Mouse (Mus musculus): ENCODE data around the gene Uhrf1. TPM values are rescaled to one million over a fixed set of nuclear protein-coding genes. Genes with fewer than 3 reads are reported as not detected.

Uhrf1 gene
- total and polyA plus RNA-seq, 3 experiments: 161 to 220 (median 184) TPM

DNA sequence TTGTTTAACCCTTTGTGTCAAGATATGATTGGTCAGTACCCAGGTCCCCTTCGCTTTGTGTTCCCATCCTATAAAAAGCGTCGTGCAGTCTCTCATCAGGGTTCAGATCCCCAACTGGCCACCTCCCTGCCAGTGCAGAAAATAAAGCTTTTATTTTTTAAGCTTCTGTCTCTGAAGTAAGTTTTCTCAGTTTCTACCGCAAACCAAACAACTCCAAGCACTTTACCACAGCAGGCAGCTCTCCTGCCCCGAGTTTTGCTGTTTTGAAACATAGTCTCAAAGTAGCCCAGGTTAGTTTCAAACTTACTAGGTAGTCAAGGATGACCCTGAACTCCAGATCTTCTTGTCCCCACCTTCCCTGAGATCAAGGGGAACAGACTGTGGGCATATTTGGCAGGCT is 24.8 kb upstream of the Uhrf1 start (continued):
- TF ChIP-seq RAD21 (IDR thresholded peaks at IDR 0.05; ENCODE audit: low read depth, low read length) (no peak), JUND (conservative IDR thresholded peaks at IDR 0.05; ENCODE audit: low read depth, low read length) (0 out of 2 replicates have a peak, but pooled peaks have one; percentile 31), POLR2A (IDR thresholded peaks at IDR 0.05; ENCODE audit: low read depth, low read length) (no peak)

DNA sequence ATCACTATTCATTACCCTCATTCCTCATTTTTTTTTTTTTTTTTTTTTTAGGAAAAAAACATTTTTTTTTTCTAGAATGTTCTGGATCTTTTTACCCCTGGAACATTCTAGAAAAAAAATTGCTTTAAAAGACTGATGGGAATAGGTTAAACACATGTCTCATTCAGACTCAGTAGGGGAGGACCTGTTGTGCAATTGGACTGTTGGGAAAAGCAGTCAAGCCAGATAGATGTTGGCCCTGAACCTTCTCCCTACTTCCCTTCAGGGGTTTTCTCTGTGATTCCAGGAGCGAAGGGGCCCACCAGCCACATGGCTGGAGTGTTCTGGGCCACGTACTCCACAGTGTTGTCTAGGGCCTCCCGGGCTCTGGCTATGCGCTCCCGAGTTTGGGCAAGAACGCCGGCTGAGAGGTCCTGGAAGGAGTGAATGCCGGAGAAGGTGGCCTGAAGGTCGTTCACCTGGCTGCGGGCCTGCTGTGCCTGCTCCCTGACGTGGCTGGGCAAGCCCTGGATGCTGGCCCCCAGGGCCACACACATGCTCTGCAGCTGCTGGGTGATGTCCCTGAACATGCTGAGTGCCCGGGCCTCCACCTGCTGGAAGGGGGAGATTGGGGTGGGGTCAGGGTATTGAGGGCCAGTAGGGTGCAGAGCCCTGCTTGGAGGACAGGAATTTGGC is 23.5 kb upstream of the Uhrf1 start:
- H3K9ac ChIP-seq (ENCODE audit: insufficient read depth, low read depth): no peak overlapping the region
- dilution Hi-C loops (cut with MboI; ENCODE audit: extremely low pct_ligation_motif_present, extremely low pct_unique_long_range_greater_than_20kb, low sequenced_read_pairs): no loop called here
- no peaks in the 10 kb centered on the region for H3K27me3 ChIP-seq (replicated peaks)
- H3K36me3 ChIP-seq (replicated peaks in 1 of 2; ENCODE audit: control insufficient read depth in 1 of 2, insufficient read depth in 1 of 2, low read length in 1 of 2): peaks cover 29 to 53% of the 10 kb centered on the region in 2 experiments
- H3K4me3 ChIP-seq (replicated peaks in 1 of 3; ENCODE audit: low read depth in 2 of 3, low read length in 2 of 3, poor library complexity in 1 of 3): no peak overlapping the region
- TF ChIP-seq UBTF (IDR thresholded peaks at IDR 0.05; ENCODE audit: low read depth, low read length) (no peak), MXI1 (IDR thresholded peaks at IDR 0.05; ENCODE audit: low read depth, low read length) (no peak), POLR2A (IDR thresholded peaks at IDR 0.05; ENCODE audit: low read depth, low read length) (no peak), IRF4 (IDR thresholded peaks at IDR 0.05; ENCODE audit: low read depth, low read length) (no peak)
- no peaks in the 10 kb centered on the region for H3K9me3 ChIP-seq (replicated peaks; ENCODE audit: low read length)
- no peak overlapping the region for H3K4me2 ChIP-seq (ENCODE audit: insufficient read depth, low read depth, poor library complexity, severe bottlenecking)
- peaks cover 24 to 45% of the 10 kb centered on the region in 2 experiments for H3K4me1 ChIP-seq (ENCODE audit: control insufficient read depth in 1 of 2, insufficient read depth in 2 of 2)
- peaks cover 17% of the 10 kb centered on the region for H3K79me2 ChIP-seq (replicated peaks; ENCODE audit: control insufficient read depth, extremely low read depth, insufficient read depth, poor library complexity, severe bottlenecking)
- no peak overlapping the region for H3K27ac ChIP-seq (ENCODE audit: insufficient read depth, low read depth)
- DNase-seq (ENCODE audit: extremely low read depth): no peak
- in situ Hi-C loops (cut with MboI; ENCODE audit: low pct_ligation_motif_present, low pct_unique_long_range_greater_than_20kb, low sequenced_read_pairs): no loop called here

DNA sequence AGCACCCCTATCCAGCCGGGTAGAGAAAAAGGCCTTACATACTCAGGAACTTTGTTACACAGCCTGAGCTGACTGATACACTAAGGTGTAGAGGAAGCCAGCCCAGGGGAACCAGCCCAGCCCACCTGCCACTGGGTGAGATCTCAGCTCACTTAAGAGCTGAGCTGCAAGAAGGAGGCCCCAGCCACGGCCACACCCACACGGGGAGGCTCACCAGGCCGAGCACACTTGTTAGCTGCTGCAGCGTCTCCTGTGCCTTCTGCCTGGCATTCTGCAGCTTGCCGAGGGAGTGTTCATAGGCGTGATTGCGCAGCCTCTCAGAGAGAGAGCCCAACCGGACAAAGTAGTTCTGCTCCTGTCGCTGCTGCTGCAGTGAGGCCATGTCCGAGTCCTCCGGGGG is 21.9 kb upstream of the Uhrf1 start:
- Histone ChIP-seq H3K36me3 (replicated peaks in 1 of 2; ENCODE audit: control insufficient read depth in 1 of 2, insufficient read depth in 1 of 2, low read length in 1 of 2) (peaks cover 44 to 69% of the 10 kb centered on the region in 2 experiments), H3K27ac (ENCODE audit: insufficient read depth, low read depth) (no peak overlapping the region)
- no peak for DNase-seq (ENCODE audit: extremely low read depth)

DNA sequence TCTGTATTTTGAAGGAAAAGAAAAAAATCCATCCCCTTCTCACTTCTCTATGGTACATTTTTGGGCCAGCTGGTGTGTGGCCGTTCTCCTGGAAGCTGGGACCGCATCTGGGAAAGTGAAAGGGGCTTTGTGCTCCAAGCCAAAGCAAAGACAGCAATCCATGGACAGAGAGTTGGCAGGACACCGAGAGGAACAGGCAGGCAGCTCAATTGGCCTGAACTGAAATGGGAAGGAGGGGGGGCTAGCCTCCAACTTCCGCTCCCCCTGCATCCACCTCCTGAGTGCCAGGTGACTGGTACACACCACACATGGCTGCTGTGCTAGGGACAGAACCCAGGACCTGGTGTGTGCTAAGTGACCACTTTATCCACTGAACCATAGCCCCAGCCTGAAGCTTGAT is 20.3 kb upstream of the Uhrf1 start:
- in situ Hi-C loops (cut with MboI; ENCODE audit: low pct_ligation_motif_present, low pct_unique_long_range_greater_than_20kb, low sequenced_read_pairs) (no loop called here), dilution Hi-C loops (cut with MboI; ENCODE audit: extremely low pct_ligation_motif_present, extremely low pct_unique_long_range_greater_than_20kb, low sequenced_read_pairs) (no loop called here)
- no peaks in the 10 kb centered on the region for H3K9me3 ChIP-seq (replicated peaks; ENCODE audit: low read length)
- no peak overlapping the region for H3K4me3 ChIP-seq (replicated peaks in 1 of 3; ENCODE audit: low read depth in 2 of 3, low read length in 2 of 3, poor library complexity in 1 of 3)
- H3K79me2 ChIP-seq (replicated peaks; ENCODE audit: control insufficient read depth, extremely low read depth, insufficient read depth, poor library complexity, severe bottlenecking): no peaks in the 10 kb centered on the region
- H3K9ac ChIP-seq (ENCODE audit: insufficient read depth, low read depth): no peak overlapping the region
- DNase-seq (ENCODE audit: extremely low read depth): no peak
- H3K27me3 ChIP-seq (replicated peaks): no peaks in the 10 kb centered on the region
- no peak for TF ChIP-seq MAFK (IDR thresholded peaks at IDR 0.05; ENCODE audit: insufficient replicate concordance, low read length)
- TF ChIP-seq GABPA (IDR thresholded peaks at IDR 0.05; ENCODE audit: insufficient replicate concordance, low read depth, low read length): no peak
- no peak for TF ChIP-seq RAD21 (IDR thresholded peaks at IDR 0.05; ENCODE audit: low read depth, low read length)
- no peak for TF ChIP-seq BHLHE40 (IDR thresholded peaks at IDR 0.05; ENCODE audit: low read depth, low read length)
- no peak for TF ChIP-seq JUN (IDR thresholded peaks at IDR 0.05; ENCODE audit: insufficient read depth, low read depth, low read length)
- TF ChIP-seq MYC (IDR thresholded peaks at IDR 0.05; ENCODE audit: low read depth, low read length): no peak
- no peak for TF ChIP-seq ZKSCAN1 (IDR thresholded peaks at IDR 0.05; ENCODE audit: borderline replicate concordance, low read depth, low read length)
- TF ChIP-seq CHD2 (IDR thresholded peaks at IDR 0.05; ENCODE audit: low read length): no peak
- no peak for TF ChIP-seq ZMIZ1 (IDR thresholded peaks at IDR 0.05; ENCODE audit: low read depth, low read length)
- TF ChIP-seq KAT2A (IDR thresholded peaks at IDR 0.05; ENCODE audit: insufficient replicate concordance, low read length): no peak
- no peak for TF ChIP-seq NELFE (IDR thresholded peaks at IDR 0.05; ENCODE audit: low read depth, low read length)
- TF ChIP-seq RCOR1 (conservative IDR thresholded peaks at IDR 0.05; ENCODE audit: low read depth, low read length): no peak
- TF ChIP-seq NRF1 (IDR thresholded peaks at IDR 0.05; ENCODE audit: low read depth, low read length): no peak
- no peak overlapping the region for H3K4me2 ChIP-seq (ENCODE audit: insufficient read depth, low read depth, poor library complexity, severe bottlenecking)
- H3K4me1 ChIP-seq (ENCODE audit: control insufficient read depth in 1 of 2, insufficient read depth in 2 of 2): peaks cover 25 to 52% of the 10 kb centered on the region in 2 experiments
- no peak overlapping the region for H3K27ac ChIP-seq (ENCODE audit: insufficient read depth, low read depth)
- H3K36me3 ChIP-seq (replicated peaks in 1 of 2; ENCODE audit: control insufficient read depth in 1 of 2, insufficient read depth in 1 of 2, low read length in 1 of 2): peaks cover 49 to 81% of the 10 kb centered on the region in 2 experiments

More for the DNA sequence above, 21.9 kb upstream of the Uhrf1 start:
- Histone ChIP-seq H3K4me2 (ENCODE audit: insufficient read depth, low read depth, poor library complexity, severe bottlenecking) (no peak overlapping the region), H3K4me3 (replicated peaks in 1 of 3; ENCODE audit: low read depth in 2 of 3, low read length in 2 of 3, poor library complexity in 1 of 3) (no peak overlapping the region), H3K9me3 (replicated peaks; ENCODE audit: low read length) (no peaks in the 10 kb centered on the region), H3K9ac (ENCODE audit: insufficient read depth, low read depth) (no peak overlapping the region), H3K27me3 (replicated peaks) (no peaks in the 10 kb centered on the region), H3K4me1 (ENCODE audit: control insufficient read depth in 1 of 2, insufficient read depth in 2 of 2) (peaks cover 24 to 45% of the 10 kb centered on the region in 2 experiments), H3K79me2 (replicated peaks; ENCODE audit: control insufficient read depth, extremely low read depth, insufficient read depth, poor library complexity, severe bottlenecking) (peaks cover 4% of the 10 kb centered on the region)
- in situ Hi-C loops (cut with MboI; ENCODE audit: low pct_ligation_motif_present, low pct_unique_long_range_greater_than_20kb, low sequenced_read_pairs) (no loop called here), dilution Hi-C loops (cut with MboI; ENCODE audit: extremely low pct_ligation_motif_present, extremely low pct_unique_long_range_greater_than_20kb, low sequenced_read_pairs) (no loop called here)
- no peak for TF ChIP-seq RCOR1 (conservative IDR thresholded peaks at IDR 0.05; ENCODE audit: low read depth, low read length)
- no peak for TF ChIP-seq MAFK (IDR thresholded peaks at IDR 0.05; ENCODE audit: insufficient replicate concordance, low read length)
- no peak for TF ChIP-seq TCF12 (IDR thresholded peaks at IDR 0.05; ENCODE audit: low read depth, low read length)
